Mouse (Mus musculus) retina, adult 2 months (tissue): ENCODE data around the gene Ift22.

Experiments used
- DNase-seq: peaks from one replicate; pipeline ENCODE4 v3.0.0-alpha.2; 2012; ENCODE audit warnings: low read depth, low spot score

The Ift22 gene

DNA sequence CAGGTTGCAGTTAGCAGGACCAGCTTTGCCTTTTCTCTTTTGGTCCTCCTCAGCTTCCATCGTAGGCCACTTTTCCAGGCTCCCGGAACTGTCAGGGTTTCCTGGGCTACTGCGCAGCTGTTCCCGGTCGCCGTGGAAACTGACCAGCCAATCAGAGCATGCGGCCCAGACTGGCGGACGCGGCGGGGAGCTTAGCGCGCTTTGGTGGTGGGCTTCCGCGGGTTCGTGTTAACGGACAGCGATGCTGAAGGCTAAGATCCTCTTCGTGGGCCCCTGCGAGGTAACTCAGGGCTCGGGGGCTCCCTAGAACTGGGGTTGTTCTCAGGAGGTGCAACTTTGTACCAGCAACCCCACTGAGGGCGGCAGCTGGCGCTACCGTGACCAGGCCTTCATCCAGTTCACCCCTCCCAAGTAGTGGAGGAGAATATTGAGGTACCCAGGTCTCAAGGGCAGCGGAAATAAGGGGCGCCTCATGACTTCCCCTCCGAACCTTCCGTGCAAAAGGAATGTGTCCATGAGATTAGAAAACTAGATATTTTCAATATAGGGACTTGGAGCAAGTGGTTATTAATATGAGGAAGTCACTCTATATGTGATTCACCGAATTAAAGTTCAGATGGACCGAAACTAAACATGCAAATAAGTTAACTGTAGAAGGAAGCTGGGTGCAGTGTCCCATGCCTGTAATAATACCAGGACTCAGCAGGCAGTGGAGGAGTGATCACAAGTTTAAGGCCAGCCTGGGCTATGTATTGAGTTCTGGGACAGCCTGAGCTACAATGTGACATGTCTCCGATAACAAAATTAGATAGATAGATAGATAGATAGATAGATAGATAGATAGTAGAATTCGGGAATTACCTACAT, at the start of gene Ift22:
Ift22 (plus strand) TSS at position 160 of the 867 bp plus-strand sequence.
- peak; percentile 77 for DNase-seq

DNA sequence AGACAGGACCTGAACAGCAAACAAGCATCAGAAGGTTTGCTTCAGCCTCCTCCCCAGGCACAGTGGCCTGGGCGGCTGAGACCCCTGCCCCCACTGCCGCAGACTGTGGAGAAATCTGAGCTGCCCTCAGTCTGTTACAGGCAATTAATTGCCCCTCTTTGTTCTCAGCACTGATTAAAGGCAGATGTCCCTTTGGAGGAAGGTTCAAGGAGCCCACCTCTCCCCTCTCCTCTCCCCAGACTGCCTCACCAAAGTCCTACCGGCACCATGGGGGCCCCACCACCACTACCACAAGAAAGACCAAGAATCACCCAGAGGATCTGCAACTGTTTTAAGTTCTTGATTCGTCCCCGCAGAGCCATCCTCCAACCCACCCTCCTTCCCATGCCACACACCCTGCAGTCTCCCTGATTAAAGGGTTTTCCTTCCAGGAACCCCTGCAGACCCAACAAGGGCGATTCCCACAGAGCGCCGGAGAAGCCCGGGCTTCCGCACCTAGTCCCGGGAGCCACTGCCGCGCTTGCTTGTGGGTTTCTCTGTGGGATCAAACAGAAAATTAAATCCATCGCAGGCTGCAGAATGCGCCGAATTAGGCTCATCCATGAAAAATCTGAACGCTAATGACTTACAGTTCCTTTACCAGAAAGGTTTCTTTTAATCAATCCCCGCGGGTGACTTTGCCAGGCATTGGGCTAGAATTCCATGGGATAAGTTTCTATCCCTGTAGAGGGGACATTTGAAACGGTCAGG, 46.6 kb upstream of the Ift22 start:
- no peak for DNase-seq

- no peak for DNase-seq
Observed at GRCm38 (mm10) chr5:136862806-136863205, 45.1 kb upstream of the Ift22 start.

DNA sequence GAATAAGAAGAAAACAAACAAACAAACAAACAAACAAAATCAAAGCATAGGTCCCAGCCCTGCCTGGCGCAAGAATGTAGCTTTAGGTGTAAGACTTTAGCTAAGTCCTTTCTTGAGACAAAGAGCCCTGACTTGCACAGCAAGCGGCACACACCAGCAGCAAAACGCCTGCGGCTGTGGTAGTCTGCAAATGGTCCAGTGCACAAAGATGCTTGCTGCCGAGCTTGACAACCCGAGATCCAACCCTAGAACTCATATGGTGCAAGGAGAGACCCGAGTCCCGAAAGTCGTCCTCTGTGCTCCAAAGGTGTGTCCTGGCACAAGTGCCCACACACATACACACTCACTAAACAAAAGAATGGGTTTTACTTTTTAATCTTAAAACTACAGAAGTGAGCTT, 44.7 kb upstream of the Ift22 start:
- DNase-seq: no peak

DNA sequence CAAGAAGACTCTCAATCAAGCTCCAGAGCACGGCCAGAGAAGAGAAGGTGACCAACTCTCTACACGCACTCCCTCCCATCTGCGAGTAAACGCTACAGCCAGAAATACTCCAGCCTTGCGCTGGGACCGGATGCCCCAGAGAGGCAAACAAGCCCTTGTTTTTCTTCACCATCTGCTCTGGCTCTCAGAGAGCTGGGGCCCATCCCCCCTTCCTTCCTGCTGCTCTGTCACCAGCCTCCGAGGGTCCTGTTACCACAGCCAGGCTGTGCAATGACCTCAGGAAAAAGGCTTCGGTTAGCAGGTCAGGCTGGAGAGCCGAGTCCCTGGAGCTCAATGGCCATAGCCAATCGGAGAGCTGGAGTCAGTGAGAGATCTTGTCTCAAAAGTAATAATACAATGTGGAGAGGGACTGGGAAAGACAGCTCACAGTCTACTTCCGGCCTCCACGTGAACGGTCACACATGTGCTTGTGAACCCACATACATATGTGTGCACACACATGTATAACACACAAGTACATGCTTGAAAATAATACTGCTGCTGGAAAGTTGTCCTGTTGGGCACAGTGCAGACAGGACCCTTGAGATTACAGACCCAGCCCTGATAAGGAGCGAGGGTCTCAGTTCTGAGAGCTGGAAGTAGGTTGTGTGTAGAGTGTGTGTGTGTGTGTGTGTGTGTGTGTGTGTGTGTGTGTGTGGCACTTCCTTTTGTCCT, 43.8 kb upstream of the Ift22 start:
- DNase-seq: no peak

DNA sequence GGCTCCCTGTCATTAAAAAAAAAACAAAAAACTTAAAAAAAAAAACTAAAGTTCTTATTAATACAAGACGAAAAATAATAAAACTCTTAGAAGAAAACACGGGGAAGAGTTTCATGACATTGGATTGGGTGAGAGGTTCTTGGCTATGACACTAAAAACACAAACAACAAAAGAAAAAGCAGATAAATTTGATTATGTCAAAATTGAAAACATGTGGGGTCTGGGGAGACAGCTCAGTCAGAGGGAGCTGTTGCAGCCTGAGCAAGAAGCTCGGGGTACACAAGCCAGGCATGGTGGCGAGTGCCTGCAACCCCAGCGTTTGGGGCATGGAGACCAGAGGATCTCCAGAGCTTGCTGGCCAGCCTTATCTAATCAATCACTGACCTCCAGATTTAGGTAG, 40.2 kb upstream of the Ift22 start:
- no peak for DNase-seq

- DNase-seq: no peak
Observed at GRCm38 (mm10) chr5:136869451-136870114, 38.4 kb upstream of the Ift22 start.

- DNase-seq: no peak
Observed at GRCm38 (mm10) chr5:136872417-136872816, 35.5 kb upstream of the Ift22 start.

- DNase-seq: no peak
Observed at GRCm38 (mm10) chr5:136874271-136874670, 33.7 kb upstream of the Ift22 start.

GRCm38 (mm10) chr5:136880101-136880500, 27.8 kb upstream of the Ift22 start:
- DNase-seq: no peak

DNA sequence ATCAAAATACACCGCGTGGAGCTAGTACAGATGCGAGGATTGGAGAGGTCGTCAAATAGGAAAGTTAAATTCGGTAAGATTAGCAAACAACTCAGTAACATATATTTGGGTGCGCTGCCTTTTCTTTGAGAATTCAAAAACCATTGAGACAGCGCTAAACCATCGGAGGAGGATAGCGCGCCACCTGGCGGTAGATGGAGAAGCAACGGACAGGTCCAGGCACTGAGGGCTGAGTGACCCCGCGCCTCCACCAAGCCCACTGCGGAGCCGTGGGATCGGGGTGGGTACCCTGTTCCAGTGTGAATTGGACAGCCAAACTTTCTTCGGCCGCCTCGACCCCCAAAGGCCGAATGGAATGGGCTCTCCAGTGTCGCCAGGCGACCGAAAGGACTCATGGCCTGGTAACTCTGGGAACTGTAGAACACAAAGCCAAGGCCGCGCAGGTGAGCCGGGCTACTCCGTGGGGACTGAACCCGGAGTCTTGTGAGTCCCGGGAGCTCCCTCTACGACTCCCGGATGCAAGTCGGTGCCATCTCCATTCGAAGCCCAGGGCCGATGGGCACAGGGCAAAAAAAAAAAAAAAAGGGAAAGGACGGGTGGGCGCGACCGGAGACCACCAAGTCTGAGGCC, 26.5 kb upstream of the Ift22 start:
- peak; percentile 49 for DNase-seq

GRCm38 (mm10) chr5:136882055-136882787, 25.7 kb upstream of the Ift22 start:
- no peak for DNase-seq

GRCm38 (mm10) chr5:136882788-136883439, 25.0 kb upstream of the Ift22 start, which contains the start of gene Col26a1:
TSS of gene Col26a1 (minus strand) at chr5:136883209.
- no peak for DNase-seq

DNA sequence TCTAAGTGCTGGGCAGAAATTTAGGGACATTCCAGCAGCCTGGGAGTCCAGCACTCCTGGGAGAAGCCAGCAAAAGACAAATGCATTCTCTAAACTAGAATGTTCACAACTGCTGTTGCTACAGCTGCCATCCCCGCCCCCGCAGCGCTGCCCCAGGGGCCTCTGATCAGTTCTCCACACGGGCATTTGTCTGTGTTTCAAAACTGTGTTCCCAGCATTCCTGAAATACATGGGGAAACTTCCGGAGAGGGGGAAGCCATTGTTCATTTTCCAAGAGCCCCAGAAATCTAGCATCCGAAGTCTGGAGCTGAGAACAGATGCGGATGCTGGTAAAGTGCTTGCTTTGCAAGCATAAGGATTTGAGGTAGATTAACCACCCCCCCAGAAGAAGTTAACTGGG, 21.0 kb upstream of the Ift22 start:
- no peak for DNase-seq

GRCm38 (mm10) chr5:136888539-136889355, 19.2 kb upstream of the Ift22 start:
- DNase-seq: no peak

GRCm38 (mm10) chr5:136894840-136895528, 13.0 kb upstream of the Ift22 start:
- no peak for DNase-seq

- DNase-seq: no peak
Observed at GRCm38 (mm10) chr5:136895529-136895963, 12.4 kb upstream of the Ift22 start.

DNA sequence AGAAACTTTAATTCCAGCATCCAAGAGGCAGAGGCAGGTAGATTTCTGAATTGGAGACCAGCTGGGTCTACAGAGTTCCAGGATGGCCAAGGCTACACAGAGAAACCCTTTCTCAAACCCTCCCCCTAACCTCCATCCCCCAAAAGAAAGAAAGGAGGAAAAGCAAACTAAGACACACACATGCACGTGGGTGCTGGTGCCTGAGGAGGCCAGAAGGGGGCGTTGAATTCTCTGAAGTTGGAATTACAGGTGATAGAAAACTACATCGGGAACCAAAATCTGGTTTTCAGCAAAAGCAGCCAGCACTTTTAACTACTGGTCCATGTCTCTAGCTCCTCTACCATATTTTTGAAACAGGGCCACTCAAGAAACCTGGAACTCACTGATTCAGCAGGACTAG, 3.3 kb upstream of the Ift22 start:
- DNase-seq: no peak
